Mouse (Mus musculus): ENCODE results near the gene Nudt9.

Nudt9 gene

DNA sequence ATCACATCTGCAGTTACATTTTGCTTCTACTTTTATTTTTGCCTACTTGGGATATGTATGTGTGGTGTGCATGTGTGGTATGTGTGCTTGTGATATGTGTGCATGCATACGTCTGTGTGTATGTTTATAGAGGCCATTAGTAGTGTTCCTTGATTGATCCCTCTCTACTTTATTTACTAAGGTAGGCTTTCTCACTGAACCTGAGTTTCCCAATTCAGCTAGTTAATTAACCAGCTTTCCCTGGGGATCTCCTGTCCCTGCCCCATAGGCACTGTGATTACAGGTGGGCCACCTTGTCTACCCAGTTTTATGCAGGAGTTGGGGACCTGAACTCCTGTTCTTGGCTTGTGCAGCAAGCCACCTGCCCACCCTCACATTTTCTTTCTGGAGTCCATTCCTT, 9.4 kb upstream of the Nudt9 start:
- no peak for DNase-seq (ENCODE audit: low spot score in 2 of 2)

DNA sequence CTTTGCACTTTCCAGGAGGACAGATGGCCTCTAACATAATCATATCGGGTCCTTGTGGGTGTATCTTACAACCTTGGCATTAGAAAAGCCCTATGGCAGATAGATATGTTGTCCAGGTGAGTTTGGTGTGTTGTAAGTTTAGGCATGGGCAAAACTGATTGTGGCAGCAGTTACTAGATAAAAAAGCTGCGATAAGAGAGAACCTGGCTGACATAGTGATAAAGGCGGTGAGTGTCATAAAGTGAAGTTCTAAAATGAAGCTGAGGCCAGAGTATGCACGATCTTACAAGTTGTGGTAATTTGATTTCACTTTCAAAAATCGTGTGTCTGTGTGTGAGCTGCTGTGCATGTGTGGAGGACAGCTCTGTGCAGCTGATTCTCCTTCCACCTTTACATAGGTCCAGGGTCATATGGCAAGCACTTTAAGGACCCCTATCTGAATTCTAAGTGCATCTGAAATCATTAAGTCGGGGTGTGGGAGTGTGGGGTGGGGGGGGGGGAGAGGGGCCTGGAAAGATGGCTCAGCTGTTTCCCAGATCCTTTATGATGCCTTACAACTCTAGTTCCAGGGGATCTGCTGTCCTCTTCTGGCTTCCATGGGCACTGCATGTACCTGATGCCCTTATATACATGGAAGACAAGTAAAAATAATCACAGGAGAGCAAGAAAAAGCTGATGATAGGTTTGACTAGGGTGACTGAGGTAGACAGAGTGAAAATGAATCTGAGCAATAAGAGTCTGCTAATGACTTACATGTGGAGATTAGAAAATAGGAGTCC, 6.8 kb upstream of the Nudt9 start:
- DNase-seq (ENCODE audit: low spot score in 2 of 2) = no peak

DNA sequence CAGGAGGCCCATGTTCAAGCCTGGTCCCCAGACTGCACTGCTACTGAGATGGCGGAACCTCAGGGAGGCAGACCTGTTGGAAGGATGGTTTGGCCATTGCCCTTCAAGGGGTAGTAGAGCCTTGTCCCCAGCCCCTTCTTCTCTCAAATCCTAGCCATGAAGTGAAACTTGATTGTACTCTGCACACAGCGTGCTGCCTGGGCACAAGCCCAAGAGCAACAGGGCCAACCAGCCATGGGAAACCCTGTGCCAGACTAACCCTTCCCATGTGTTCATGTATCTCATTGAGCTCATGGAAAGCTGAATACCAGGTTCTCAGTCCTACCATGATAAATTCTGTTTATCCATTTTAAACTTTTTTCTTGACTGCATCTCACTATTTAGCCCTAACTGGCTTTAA, 3.2 kb upstream of the Nudt9 start:
- DNase-seq (ENCODE audit: low spot score in 2 of 2) = no peak

DNA sequence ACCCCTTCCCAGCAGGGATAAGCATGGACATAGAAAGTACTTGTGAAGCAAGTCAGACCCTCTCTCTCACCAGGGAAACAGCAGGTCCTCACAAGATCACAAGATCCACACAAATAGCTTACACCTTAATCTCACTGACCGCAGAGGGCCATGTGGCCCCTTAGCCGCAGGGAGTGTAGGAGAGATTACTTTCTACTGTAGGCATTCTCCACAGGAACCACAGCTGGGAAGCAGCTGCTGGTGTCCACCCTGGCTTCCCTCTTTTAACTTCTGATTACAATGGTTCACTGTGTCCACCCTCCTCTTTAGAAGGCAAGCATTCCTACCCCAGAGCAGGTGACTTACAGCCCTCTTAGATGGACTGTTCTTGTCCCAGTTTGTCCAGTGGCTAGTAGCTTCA, 2.4 kb upstream of the Nudt9 start:
- no peak for DNase-seq (ENCODE audit: low spot score in 2 of 2)

DNA sequence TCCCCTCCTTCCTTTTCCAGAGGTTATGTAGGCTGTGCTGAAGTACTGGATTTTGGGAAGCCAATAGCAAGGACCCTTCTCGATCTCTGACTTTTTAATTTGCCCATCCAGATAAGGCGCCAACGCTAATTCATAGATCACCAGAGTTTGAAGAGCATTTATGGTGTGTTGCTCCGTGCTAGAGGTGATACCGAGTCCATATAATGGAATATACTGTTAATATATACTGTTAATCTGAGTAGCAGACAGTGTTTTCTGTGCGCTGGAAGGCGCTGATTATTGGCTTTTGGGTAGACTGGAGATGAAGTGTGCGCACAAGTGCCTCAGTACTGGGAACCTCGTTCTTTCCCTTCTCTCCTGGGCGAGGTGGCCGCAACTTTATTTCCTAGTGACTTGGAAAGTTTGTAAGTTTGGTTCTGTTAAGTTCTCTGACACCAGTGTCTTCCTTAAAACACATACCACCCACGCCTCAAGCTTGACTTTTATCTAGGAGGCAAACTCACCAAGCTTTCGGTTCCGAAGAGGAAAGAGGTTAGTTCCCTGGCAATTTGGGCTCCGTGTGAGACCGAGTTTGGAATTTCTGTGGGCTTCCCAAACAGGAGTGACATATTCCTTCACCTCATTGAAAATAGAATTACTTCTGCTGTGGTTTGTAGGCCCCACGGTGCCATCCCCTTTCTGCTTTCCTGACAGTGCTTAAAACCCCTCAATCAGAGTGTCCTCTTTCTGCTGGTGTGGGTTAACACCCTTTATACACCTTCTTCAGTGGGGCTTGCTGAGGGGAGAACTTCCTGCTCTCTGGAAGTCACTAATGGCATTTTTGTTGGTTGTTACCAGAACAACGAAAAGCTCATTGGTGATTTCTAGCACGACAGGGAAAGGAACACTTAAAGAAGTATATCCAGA, 1.3 kb downstream of the Nudt9 start:
- DNase-seq (ENCODE audit: low spot score in 2 of 2) = no peak

DNA sequence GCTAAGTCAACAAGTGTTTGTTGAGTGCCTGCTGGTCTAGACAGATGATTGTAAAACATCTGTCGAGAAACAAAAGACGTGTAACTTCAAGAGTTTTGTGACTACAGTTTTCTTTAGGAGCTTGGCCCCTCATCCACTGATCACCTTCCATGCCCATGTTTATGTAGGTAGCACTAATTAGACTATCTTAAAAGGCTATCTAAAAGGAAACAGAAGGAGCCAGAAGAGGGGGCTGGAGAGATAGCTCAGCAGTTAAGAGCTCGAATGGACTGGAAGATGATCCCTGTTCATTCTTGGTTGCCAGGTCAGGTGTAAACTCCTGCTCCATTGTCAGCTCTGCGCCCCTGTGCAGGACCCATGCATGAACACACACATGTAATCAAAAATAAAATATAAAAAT, 2.0 kb downstream of the Nudt9 start:
- no peak for DNase-seq (ENCODE audit: low spot score in 2 of 2)

DNA sequence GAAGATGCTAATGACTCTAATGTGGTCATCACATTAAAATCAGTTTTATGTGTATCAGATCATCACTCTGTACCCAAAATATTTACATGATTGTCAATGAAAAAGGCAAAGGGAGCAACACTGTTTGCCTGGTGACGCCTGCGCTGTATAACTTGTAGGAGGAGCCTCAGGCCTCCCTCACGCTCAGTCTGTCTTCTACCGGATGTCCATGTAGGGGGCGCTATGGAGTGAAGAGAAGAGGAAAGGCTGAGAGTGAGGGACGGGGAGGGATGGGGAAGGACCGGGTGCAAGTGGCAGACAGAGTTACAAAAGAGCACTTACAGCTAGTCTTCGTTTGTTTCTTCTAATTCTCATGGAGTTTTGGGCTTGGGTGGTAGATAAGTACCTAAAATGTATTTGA, 6.8 kb downstream of the Nudt9 start:
- no peak for DNase-seq (ENCODE audit: low spot score in 2 of 2)

DNA sequence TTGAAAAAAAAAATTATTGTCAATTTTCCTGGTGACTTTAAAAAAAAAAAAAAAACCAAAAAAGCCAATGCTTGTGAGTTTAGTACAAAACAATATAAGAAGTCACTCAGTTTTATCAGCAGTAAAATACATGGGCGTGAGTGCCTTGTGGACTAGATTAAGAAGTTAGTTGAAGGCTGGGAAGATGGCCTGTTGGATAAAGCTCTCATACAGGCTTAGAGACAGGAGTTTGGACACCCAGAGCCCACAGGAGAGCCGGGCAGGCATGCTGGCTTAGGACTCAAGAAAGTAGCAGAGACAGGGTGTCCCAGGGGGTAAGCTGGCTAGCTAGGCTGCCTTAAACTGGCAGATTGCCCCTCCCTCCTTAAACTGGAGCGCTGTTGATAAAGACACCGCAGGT, 8.8 kb downstream of the Nudt9 start:
- DNase-seq (ENCODE audit: low spot score in 2 of 2) = no peak

DNA sequence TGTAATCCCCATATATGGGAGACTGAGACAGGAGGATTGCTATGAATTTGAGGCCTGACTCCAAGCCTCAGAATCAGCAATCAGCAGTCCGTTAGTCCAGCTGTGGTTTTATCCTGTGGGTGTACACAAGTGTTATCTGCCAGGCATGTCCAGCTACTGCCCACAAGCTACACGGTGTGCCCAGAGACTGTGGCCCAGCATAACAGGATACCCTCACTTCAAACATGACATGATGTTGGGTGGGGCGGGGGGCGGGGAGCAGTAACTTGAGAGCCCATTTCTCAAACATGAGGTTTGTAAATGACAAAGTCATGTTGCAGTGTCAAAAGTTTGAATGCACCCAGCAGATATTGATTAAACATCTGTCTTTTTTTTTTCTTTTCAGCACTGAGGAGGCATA, 9.7 kb downstream of the Nudt9 start:
- no peak for DNase-seq (ENCODE audit: low spot score in 2 of 2)

DNA sequence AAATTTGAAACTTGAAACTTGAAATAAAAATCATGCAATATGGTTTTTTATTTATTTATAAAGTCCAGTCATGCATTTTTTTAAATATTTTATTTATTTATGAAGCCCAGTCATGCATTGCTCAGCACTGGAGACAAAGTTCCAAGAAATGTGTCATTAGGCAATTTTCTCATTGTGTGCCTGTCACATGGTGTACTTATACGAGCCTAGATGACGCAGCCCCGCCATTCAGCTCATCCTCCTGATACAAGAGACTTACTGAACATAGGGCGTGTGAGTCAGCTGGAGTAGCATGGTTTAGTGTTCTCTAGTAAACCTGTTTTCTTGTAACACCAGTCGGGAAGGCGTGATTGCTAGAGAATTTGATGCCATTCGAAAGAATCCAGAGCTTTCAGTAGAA, 10.2 kb downstream of the Nudt9 start:
- no peak for DNase-seq (ENCODE audit: low spot score in 2 of 2)

DNA sequence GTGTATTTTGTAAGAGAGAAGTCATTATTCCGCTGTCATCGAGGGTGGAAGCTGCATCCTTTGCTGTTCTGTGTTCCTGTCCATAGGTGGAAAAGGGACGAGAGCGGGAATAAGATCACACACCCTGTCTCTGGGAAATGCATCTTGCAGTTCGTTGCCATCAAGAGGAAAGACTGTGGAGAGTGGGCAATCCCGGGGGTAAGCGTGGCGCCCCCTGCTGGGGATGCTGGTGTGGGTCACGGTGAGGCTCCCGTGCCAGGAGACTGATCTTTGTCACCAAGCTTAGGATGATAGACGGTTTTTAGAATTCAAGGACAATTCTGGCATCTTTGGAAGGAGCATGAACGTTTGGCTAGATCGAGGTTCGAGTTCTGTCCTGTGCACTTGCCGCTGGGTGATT, 11.9 kb downstream of the Nudt9 start:
- no peak for DNase-seq (ENCODE audit: low spot score in 2 of 2)

DNA sequence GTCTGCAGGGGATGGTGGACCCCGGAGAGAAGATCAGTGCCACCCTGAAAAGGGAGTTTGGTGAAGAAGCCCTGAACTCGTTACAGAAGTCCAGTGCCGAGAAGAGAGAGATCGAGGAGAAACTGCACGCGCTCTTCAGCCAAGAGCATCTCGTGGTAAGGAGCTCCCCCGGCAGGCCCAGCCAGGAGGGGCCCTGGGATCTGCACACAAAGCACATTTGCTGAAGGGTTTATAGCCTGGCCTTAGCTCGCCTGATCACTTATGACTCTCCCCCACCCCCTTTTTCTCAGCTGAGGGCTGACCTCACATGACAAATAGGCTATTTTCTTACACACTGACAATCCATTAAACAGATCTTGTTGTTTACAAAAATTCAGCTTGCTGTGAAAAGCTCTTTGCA, 13.5 kb downstream of the Nudt9 start:
- no peak for DNase-seq (ENCODE audit: low spot score in 2 of 2)

DNA sequence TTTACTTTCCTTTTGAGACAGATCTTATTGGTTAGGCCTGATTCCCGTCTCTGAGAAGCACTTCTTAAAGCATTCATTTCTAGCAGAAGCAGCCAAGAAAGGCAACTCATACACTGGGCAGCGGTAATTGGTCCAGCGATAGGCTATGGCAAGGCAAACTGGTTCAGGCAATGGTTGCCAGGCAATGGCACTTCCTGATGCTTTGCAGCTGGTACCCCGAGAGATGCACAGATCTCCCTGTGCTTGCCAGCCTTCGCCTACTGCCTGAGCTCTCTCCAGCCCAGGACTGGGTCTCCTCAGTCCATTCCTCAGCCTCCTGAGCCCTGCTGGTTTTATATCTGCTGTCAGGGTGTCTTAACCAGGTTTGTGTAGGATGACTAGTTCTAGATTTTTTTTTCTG, 14.3 kb downstream of the Nudt9 start:
- DNase-seq (ENCODE audit: low spot score in 2 of 2) = no peak

DNA sequence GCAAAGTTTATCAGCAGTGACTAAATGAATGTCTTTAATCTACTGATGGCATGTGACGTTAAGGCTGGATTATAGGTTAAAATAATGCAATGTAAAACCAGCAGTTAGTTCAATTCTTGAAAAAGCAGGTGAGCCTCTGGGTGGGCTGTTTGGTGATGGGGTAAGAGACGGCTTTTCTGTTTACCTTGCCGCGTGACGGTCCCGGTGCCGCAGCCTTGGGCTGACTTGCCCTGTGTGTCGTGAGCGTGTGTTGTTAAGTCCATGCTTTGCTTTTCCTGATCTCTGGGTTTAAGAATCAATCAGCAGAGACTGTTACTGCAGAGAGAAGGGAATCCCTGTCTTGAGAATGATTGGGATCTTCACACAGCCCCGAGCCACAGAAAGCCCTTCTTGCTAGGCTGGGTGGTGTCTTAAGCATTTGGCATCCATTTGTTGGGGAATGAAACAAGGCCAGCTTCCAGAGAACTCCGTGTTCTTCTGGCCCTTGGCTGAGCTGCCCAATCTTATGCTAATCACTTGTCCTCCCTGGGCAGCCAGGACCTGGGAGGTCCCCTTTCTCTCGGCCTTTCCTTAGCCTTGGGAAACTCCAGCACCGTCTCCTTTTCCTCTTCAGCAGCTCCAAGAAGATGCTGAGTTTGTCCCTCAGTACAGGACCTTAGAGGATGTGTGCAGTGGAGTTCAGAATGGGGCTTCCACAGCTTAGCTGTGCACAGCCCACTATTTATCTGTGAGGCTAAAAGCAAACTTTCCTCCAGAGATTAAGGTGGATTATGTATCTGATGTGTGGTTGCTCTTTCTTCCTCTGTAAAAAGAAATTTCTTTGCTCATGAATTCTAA, 16.0 kb downstream of the Nudt9 start:
- DNase-seq (ENCODE audit: low spot score in 2 of 2) = peak in 1 of 2 experiments; percentile 25

DNA sequence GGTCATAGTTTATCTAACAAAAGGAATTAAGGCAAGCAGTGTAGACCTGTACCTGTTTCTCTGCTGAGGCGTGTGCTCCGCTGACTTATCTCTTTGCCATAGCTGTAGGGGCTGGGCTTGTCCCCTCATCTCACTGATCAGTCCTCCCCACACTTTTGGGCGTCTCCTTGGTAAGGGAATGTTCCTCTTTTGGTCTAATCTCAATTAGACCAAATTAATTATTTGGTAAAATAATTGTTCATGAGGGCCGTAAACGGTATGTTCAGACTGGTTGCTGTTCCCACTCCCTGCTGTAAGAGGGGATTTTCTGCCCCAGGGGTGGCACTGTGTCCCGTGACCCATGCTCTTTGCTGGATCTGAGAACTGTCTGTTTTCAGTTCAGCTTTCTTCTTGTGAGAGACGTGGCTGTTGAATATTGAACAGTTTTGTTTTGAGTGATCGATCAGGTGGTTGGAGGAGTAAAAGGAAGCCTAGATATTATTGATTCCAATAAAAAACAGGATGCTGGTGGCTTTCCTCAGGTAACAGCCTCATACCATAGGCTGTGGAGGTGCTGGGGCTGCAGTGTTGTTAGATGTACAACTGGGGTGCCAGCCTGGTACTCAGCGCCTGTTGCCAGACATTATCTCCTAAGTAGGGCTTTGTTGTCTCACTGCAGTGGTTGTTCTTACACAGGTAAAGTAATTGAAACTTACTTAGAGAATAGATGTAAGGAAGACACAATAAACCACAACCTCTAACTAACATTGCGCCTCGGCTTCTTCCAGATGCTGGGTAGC, 16.9 kb downstream of the Nudt9 start:
- no peak for DNase-seq (ENCODE audit: low spot score in 2 of 2)

DNA sequence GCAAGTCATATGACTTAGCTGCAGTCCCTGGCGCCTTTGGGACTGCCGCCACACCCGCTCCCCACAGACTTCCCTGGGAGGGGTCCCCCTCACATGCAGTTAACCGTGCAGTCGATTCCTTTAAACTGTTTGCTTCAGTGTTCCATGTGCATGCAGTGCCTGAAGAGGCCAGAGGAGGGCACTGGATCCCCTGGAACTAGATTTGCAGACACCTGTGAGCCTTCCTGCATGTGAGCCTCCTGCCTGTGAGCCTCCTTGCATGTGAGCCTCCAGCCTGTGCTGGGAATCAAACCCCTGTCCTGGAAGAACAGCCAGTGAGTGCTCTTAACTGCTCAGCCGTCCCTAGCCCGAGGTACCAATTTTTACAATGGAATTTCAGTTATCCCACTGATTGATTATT, 22.6 kb downstream of the Nudt9 start:
- peak in 1 of 2 experiments; percentile 31 for DNase-seq (ENCODE audit: low spot score in 2 of 2)

DNA sequence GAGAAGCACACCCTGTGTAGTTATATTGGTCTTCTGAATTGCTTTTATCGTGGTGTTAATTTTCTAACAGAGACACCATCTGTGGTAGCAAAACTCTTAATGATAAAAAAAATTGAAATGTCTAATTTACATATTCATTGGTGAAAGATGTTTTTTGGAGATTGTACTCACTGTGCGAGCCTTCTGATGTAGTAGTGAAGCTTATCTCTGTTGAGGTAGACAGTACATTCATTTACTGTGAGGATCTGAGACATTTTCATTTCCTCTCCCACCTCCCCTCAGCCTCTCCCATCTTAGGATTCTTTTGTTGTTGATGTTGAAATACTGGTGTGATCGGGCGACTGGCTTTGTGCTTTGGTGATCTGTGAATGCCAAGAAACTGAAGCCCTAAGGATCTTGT, 24.9 kb downstream of the Nudt9 start:
- no peak for DNase-seq (ENCODE audit: low spot score in 2 of 2)

DNA sequence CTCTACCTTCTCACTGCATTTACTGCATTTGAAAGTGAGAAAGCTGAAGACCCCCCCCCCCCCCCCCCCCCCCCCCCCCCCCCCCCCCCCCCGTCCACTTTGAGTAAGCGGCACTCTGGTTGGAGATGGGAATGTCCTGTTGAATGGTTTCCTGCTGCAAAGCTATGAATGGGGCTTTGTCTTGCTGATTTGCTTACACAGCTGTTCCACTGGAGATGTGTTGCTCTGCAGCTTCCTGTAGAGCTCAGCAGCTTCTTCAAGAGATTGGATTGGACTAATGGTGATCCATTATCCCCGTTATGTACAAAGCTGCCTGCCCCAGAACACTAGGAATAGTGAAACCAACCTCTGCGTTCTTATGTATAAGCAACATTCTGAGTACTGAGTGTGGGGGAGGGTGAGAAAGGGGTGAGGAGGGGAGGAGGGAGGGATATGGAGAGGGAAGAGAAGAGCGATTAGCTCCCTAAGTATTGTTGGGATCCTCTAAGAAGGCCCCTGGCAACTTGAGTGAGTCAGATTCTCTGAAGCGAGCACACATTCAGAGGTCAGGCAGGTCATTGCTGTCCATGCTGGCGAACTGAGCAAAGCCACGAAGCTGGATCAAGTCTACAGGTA, 26.3 kb downstream of the Nudt9 start:
- no peak for DNase-seq (ENCODE audit: low spot score in 2 of 2)

DNA sequence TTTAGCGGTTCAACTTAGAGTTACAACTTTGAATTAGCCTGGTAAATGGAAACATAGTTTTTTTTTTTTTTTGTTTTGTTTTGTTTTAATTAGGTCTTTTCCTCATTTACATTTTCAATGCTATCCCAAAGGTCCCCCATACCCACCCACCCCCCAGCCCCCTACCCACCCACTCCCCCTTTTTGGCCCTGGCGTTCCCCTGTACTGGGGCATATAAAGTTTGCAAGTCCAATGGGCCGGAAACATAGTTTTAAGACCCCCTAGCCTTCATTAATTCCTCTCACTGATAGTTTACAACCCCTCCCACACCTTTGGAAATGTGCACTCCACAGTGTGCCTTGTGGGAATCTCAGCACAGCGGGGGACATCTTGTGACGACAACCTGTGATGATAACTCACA, 27.5 kb downstream of the Nudt9 start:
- no peak for DNase-seq (ENCODE audit: low spot score in 2 of 2)

DNA sequence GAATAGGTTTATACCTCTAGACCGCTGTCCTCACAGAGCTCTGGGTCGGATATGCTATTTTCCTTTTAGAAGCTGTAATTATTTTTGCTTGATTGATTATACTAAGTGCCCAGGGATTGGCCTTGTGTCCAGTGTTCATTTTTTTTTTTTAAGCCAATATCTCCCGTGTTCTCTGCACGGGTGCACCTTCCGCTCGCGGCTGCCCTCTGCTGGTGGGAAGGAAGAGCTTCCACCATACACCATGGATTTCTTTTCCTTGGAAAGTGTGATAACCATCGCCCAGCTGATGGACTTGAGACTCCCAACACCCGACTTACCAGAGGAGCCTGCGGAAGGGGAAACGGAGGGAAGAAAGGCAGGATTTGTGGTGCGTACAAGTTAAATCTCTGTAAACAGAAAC, 28.3 kb downstream of the Nudt9 start:
- DNase-seq (ENCODE audit: low spot score in 2 of 2) = peak in 1 of 2 experiments; percentile 43

DNA sequence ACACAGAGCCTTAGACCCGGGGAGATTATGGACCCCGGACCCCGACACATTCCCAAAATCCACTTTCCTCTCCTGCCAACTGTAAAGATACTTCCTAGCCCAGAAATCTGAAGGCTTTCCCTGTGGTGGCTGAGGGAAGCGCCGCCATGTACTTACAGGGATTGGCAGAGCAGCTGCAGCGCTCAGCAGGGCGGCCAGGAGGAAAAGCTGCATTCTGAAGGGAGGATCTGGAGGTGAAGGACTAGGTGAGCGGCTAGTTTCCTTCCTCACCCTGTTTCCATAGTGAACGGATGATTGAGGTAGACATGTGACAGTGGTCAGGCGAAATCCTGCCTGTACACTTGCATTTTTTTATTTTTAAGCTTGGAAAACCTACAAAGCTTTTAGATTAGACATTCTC, 30.3 kb downstream of the Nudt9 start:
- no peak for DNase-seq (ENCODE audit: low spot score in 2 of 2)
